Mouse (Mus musculus): ENCODE data around the gene Rap1gap.

Rap1gap gene

DNA sequence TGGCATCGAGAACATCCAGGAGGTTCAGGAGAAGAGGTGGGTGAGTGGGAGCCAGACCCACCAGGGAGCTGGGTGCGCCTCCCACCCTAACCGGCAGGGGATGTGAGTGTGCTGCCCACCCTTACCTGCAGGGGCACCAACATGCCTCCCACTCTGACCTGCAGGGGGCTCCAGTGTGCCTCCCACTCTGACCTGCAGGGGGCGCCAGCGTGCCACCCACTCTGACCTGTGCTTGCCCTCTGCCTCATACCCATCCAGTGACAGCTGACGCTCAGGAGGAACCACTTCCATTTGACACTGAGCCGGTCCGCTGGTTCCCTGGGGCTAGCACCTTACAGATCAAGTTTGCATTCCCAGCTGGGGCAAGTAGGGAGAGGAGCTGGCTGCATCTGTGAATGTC, 60.2 kb downstream of the Rap1gap start:
- peak; percentile 76 for DNase-seq

- DNase-seq, result no peak
Measured at GRCm38 (mm10) chr4:137725541-137726145, 61.1 kb downstream of the Rap1gap start.

DNA sequence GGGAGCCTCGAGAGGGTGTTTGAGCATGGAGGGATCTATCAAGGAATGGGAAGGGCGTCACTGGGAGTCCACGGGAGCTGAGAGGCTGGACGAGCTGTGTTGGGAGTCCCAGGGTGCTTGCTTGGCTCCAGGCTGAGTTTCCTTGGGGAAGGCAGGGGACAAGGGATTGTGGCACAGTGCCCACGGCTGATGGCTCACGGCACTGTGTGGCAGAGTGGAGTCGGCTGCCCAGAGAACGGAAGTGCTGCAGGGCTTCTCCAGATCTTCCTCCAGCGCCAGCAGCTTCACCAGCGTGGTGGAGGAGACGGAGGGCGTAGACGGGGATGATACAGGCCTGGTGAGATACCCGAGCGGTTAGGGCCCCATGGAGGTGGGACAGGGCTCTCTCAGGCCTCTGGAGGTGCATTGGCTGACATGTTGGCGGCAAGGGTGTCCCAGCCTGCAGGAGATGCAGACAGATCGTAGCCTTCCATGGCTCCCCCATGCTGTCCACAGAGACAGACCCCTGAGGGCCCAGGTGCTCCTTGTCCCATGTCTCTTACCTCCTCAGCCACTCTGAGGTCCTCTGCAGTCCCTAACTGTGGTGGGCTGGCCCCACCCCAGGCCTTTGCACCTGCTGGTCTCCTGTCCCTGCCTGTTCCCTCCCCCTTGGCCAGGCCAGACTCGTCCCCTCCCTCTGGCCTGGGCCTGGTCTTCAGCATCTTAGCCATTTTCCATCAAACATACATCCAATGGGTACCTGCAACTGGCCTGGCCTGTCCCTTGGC, 62.4 kb downstream of the Rap1gap start:
- peak; percentile 79 for DNase-seq

- peak; percentile 70 for DNase-seq
Measured at GRCm38 (mm10) chr4:137727506-137728187, 63.1 kb downstream of the Rap1gap start.

DNA sequence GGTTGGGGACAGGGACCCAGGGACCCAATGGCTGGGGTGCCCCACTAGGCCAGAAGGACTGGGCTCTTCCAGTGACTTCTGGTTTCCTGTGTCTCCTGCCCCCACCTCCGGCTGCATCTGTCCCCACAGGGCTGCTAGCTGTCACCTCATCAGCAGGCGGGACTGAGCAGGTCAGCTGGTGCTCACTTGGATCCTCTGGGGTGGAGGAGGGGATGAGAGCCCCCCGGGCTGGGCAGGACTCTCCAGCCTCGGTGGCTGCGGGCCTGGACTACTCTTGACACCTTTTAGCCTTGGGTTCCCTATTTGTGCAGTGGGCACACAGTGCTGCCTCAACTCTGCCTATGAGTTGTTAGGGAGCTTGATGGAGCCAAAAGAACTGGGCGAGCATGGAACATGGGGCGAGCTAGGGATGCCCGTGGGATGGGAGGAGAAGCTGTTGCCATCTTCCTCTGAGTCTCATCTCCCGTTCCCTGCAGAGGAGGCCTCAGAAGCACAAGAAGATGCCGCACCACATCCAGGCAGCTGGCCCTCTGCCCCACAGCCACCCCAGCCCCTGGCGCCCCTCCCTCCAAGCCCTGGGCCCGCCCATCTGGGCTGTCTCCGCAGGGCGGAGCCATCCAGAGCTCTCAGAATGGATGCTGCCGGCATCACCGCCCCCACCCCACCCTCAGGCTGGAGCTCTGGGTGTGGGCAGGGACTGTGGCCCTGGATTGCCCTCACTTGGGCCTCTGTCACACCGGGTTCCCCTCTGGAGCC, 64.1 kb downstream of the Rap1gap start:
- no peak for DNase-seq

DNA sequence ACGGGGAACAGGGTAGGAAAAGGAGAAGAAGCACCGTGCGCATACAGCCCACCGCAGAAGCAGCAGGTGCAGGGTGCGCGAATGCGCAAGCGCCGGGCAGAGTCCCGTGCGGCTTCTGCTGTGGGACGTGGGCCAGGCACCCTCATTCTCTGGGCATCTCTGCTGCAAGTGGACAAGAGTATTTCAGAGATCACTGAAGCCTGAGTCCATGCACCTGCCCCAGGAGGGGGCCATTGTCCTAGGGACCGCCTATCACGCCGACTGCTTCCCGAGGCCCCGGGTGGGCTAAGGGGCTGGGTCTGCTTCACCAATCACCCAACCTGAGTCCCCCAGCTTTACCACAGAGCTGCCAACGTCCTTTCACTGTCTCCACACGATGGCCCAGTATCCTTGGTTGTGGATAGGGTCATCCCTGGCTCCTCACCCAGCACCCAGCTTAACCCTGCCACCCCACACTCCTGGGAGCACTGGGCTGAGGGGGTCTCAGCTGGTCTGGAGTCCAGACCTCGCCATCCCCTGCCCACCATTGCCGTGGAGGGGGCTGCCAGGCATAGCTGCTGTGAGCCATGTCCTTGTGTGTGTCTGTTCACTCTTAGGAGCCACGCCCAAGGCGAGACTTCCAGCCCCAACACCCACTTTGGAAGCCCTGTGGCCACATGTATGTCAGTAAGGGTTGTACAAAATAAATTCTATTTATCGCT, 64.8 kb downstream of the Rap1gap start:
- DNase-seq, result no peak

DNA sequence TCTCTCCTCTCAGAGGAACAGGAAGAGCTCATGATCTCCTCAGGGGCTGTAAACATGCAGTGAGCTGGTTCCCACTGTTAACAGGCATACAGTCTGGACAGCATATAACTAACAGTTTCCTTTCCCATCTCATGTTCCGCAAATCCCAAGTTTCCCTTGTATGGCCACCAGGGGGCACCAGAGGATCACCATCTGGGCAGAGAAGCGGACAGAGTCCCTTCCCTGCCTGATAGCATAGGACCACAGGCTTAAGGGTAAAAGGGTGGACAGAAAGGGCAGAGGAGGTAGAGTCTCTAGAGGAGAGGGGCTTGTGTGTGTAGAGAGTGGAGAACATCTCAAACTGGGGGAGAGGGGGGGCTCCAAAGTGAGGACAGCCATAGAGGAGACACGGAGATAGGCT, 65.6 kb downstream of the Rap1gap start:
- peak; percentile 94 for DNase-seq

DNA sequence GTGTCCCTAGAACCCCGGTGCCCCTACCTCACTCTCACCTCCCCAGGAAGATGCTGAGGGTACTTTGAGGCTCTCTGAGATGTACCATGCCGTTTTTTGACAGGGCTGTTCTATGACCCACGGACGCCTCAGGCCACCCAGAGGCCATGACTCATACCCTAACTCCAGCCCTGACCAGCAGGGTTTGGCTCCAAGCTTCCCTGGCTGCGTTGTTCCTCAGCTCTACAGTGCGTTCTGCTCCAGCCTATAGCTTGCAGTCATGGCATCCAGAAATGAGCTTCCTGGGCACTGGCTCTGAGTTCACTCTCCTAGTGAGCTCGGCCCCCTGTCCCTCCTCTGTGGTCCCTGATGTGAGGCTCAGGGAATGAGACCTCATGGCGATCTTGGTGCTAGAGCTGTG, 66.2 kb downstream of the Rap1gap start:
- DNase-seq, result peak; percentile 59

DNA sequence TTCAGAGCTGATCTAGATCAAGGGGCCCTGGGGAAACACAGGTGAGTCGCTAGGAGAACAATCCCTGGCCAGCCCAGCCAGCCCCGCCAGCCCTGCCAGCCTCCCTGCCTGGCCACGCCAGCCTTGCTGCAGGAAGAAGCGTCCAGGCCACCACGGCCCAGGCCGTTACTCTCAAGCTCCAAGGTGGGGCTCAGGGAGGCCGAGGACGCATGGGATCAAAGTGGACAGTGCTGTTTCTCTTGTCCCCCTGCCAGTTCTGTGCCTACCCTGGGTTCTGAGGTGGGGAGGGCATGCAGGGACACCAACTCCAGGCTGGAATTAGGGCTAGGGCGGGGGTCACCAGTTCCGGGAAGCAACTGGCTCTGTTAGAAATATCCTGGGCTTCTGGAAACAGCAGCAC, 67.4 kb downstream of the Rap1gap start:
- peak; percentile 67 for DNase-seq

DNA sequence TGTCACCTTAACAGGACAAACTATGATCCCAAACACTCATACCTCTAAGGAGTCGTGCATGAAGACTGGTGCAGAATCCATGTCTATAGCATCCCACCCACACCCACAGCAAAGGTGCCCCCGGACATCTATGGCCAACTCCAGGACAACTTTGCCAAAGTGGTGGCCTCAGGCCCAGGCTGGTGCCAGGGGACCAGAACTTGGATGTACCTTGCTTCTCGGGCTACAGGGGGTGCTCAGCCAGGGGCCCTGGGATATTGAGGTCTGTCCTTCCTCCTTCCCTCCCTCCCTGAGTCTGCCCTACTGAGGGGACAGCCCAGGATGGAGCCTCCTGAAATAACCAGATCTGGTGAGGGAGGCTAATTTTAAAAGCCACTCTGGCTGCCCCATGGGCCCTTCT, 67.8 kb downstream of the Rap1gap start:
- peak; percentile 63 for DNase-seq

DNA sequence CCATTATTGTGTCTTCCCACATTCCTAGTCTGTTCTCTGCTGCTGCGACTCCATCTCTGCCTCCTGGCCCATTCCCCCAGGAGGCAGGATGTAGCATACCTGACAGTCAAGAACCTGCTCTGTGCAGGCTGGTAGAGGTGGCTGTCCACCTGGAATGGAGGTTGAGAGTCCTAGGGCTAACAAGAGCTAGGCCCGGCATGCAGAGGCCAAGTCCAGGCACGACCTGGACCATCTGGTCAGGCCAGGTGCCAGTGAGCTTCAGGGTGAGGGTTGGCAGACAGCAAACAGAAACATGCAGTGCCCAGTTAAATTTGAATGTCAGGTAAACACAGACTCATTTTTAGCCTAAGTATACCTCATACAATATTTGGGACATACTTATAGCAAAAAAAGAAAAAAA, 68.4 kb downstream of the Rap1gap start:
- DNase-seq, result peak; percentile 96

DNA sequence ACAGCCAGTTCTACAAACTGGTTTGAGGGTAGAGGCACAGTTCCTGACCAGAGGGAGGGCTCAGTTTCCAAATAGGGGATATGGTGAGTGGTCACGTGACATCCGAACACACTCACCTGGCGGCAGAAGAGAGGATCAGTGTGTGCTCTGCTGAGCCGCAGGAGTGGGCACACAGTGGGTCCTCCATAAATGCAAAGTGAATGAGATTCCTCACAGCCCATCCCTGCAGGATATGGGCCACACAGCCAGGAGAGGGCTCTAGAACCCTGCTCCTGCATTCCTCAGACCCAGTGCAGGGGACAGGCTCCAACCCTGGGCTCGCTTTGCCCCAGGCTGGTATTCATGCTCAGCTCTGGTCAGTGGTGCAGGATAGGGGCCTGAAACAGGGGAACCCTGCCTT, 68.9 kb downstream of the Rap1gap start:
- DNase-seq, result no peak

GRCm38 (mm10) chr4:137736220-137736701, 71.7 kb downstream of the Rap1gap start:
- peak; percentile 40 for DNase-seq

- DNase-seq, result no peak
Measured at GRCm38 (mm10) chr4:137737760-137738159, 73.2 kb downstream of the Rap1gap start.

GRCm38 (mm10) chr4:137739151-137739923, 74.8 kb downstream of the Rap1gap start:
- peak; percentile 47 for DNase-seq

GRCm38 (mm10) chr4:137740350-137740749, 75.8 kb downstream of the Rap1gap start:
- no peak for DNase-seq

GRCm38 (mm10) chr4:137743791-137744190, 79.3 kb downstream of the Rap1gap start:
- DNase-seq, result no peak

GRCm38 (mm10) chr4:137744433-137744918, 80.0 kb downstream of the Rap1gap start:
- DNase-seq, result peak; percentile 46

DNA sequence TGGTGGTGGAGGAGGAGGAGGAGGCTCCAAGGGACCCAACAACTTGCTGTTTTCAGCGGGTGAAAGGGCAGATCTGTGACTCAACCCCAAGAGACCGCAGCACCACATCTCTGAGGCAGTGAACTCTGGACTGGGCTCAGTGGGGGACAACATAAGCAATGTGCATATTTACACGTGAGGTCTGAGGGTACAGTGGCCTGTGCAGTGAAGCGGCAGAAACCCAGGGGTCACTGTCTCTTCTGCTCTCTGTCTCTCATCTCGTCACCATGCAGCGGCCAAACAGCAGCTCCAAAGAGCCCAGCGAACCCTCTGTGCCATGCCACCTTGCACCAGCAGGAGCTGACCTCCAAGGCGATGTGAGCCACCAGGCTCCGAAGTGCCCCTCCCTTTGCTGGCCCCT, 82.6 kb downstream of the Rap1gap start:
- no peak for DNase-seq

DNA sequence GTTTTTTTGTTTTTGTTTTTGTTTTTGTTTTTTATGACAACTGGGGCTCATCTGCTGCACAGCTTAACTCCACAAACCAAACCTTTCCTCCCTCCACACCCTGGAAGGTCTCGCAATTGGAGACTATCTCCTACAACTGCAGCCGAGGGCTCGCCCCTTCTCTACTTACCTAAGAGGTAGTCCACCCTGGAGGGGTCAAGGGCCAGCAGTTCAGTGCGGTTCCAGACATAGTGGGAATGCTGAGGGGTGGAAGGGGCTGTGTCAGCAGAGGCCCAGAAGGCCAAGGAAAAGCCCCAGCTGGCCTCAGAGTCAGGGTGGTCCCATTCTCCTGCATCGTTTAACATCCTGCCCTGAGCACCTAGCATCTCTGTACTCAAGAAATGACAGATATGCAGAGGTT, 83.1 kb downstream of the Rap1gap start:
- no peak for DNase-seq

GRCm38 (mm10) chr4:137748726-137749125, 84.2 kb downstream of the Rap1gap start:
- no peak for DNase-seq

Data from cerebellum, adult 9-10 months (tissue).